Mouse (Mus musculus): ENCODE results near the gene Manf. TPM values are rescaled to one million over a fixed set of nuclear protein-coding genes. Genes with fewer than 3 reads are reported as not detected.

Gene Manf
- polyA plus RNA-seq, 1 experiment from 2014 or later, result 171 TPM

GRCm38 (mm10) chr9:106842800-106843199 is 49.0 kb downstream of the Manf start:
- Histone ChIP-seq H3K4me1 (ENCODE audit: insufficient read depth, low read depth, low read length) (no peaks in the 10 kb centered on the region), H3K27me3 (replicated peaks; ENCODE audit: insufficient read depth, low read length) (no peaks in the 10 kb centered on the region), H3K36me3 (ENCODE audit: insufficient read depth, low read length) (peaks cover 26% of the 10 kb centered on the region; the same call in 1 of the 2 replicates), H3K27ac (ENCODE audit: low read length) (no peak overlapping the region), H3K4me2 (replicated peaks; ENCODE audit: low read depth, low read length) (no peak overlapping the region), H3K4me3 (ENCODE audit: low read depth, low read length) (no peak overlapping the region), H3K9me3 (ENCODE audit: low read length) (no peaks in the 10 kb centered on the region), H3K9ac (replicated peaks; ENCODE audit: low read depth) (no peak overlapping the region)
- ATAC-seq, result no peak
- 91% methylated on average over 6 of the region's 6 CpGs for WGBS
- no peak for TF ChIP-seq CTCF (IDR thresholded peaks at IDR 0.05)
- no peak for DNase-seq (ENCODE audit: low spot score)

GRCm38 (mm10) chr9:106840569-106840968 is 51.2 kb downstream of the Manf start:
- Histone ChIP-seq H3K36me3 (ENCODE audit: insufficient read depth, low read length) (peaks cover 31% of the 10 kb centered on the region), H3K27ac (ENCODE audit: low read length) (no peak overlapping the region), H3K4me1 (ENCODE audit: insufficient read depth, low read depth, low read length) (no peaks in the 10 kb centered on the region), H3K4me2 (replicated peaks; ENCODE audit: low read depth, low read length) (no peak overlapping the region), H3K9ac (replicated peaks; ENCODE audit: low read depth) (no peak overlapping the region), H3K4me3 (ENCODE audit: low read depth, low read length) (no peak overlapping the region), H3K27me3 (replicated peaks; ENCODE audit: insufficient read depth, low read length) (no peaks in the 10 kb centered on the region), H3K9me3 (ENCODE audit: low read length) (no peaks in the 10 kb centered on the region)
- WGBS, result 100% methylated on average over 1 of the region's 1 CpGs
- TF ChIP-seq CTCF (IDR thresholded peaks at IDR 0.05) (peak; percentile 47), EP300 (IDR thresholded peaks at IDR 0.05) (no peak)
- DNase-seq (ENCODE audit: low spot score), result no peak
- no peak for ATAC-seq

GRCm38 (mm10) chr9:106822381-106823104 is 69.2 kb downstream of the Manf start:
- TF ChIP-seq EP300 (IDR thresholded peaks at IDR 0.05) (no peak), CTCF (IDR thresholded peaks at IDR 0.05) (peak; percentile 22; the same call in 1 of the 2 replicates)
- Histone ChIP-seq H3K4me3 (ENCODE audit: low read depth, low read length) (peak overlapping the region; percentile 94), H3K4me1 (ENCODE audit: insufficient read depth, low read depth, low read length) (no peaks in the 10 kb centered on the region), H3K27ac (ENCODE audit: low read length) (peak overlapping the region; percentile 97), H3K4me2 (replicated peaks; ENCODE audit: low read depth, low read length) (peak overlapping the region; percentile 64), H3K36me3 (ENCODE audit: insufficient read depth, low read length) (no peaks in the 10 kb centered on the region), H3K9me3 (ENCODE audit: low read length) (no peaks in the 10 kb centered on the region), H3K27me3 (replicated peaks; ENCODE audit: insufficient read depth, low read length) (no peaks in the 10 kb centered on the region), H3K9ac (replicated peaks; ENCODE audit: low read depth) (peak overlapping the region; percentile 82)
- under 1% methylated on average over 32 of the region's 32 CpGs for WGBS
- ATAC-seq (peak; percentile 80), DNase-seq (ENCODE audit: low spot score) (peak; percentile 96)

GRCm38 (mm10) chr9:106821618-106822380 is 70.0 kb downstream of the Manf start, which contains the start of gene Dcaf1:
Dcaf1 (plus strand) TSS chr9:106821874.
- DNase-seq (ENCODE audit: low spot score) (peak; percentile 99), ATAC-seq (peak; percentile 98)
- H3K9me3 ChIP-seq (ENCODE audit: low read length), result no peaks in the 10 kb centered on the region
- H3K27ac ChIP-seq (ENCODE audit: low read length), result peak within 1 kb of the TSS; percentile 97
- peak within 1 kb of the TSS; percentile 64 for H3K4me2 ChIP-seq (replicated peaks; ENCODE audit: low read depth, low read length)
- H3K4me3 ChIP-seq (ENCODE audit: low read depth, low read length), result peak within 1 kb of the TSS; percentile 94
- TF ChIP-seq EP300 (IDR thresholded peaks at IDR 0.05), result no peak
- no peak; the same call in 1 of the 2 replicates for TF ChIP-seq CTCF (IDR thresholded peaks at IDR 0.05)
- 2% methylated on average over 52 of the region's 71 CpGs for WGBS
- no peaks in the 10 kb centered on the region for H3K36me3 ChIP-seq (ENCODE audit: insufficient read depth, low read length)
- no peaks in the 10 kb centered on the region for H3K27me3 ChIP-seq (replicated peaks; ENCODE audit: insufficient read depth, low read length)
- no peaks in the 10 kb centered on the region for H3K4me1 ChIP-seq (ENCODE audit: insufficient read depth, low read depth, low read length)
- H3K9ac ChIP-seq (replicated peaks; ENCODE audit: low read depth), result peak within 1 kb of the TSS; percentile 82

- peak overlapping the region; percentile 94 for H3K4me3 ChIP-seq (ENCODE audit: low read depth, low read length)
- no peaks in the 10 kb centered on the region for H3K36me3 ChIP-seq (ENCODE audit: insufficient read depth, low read length)
- H3K4me2 ChIP-seq (replicated peaks; ENCODE audit: low read depth, low read length), result peak overlapping the region; percentile 64
- 40% methylated on average over 15 of the region's 15 CpGs for WGBS
- H3K27me3 ChIP-seq (replicated peaks; ENCODE audit: insufficient read depth, low read length), result no peaks in the 10 kb centered on the region
- H3K4me1 ChIP-seq (ENCODE audit: insufficient read depth, low read depth, low read length), result no peaks in the 10 kb centered on the region
- H3K9ac ChIP-seq (replicated peaks; ENCODE audit: low read depth), result peak overlapping the region; percentile 33
- TF ChIP-seq EP300 (IDR thresholded peaks at IDR 0.05) (no peak), CTCF (IDR thresholded peaks at IDR 0.05) (no peak)
- no peak overlapping the region for H3K27ac ChIP-seq (ENCODE audit: low read length)
- no peak for ATAC-seq
- DNase-seq (ENCODE audit: low spot score), result peak; percentile 28
- no peaks in the 10 kb centered on the region for H3K9me3 ChIP-seq (ENCODE audit: low read length)
These were observed 70.6 kb downstream of the Manf start for GRCm38 (mm10) chr9:106821050-106821617.

- WGBS, result 71% methylated on average over 1 of the region's 1 CpGs
- Histone ChIP-seq H3K4me2 (replicated peaks; ENCODE audit: low read depth, low read length) (no peak overlapping the region), H3K9me3 (ENCODE audit: low read length) (no peaks in the 10 kb centered on the region), H3K36me3 (ENCODE audit: insufficient read depth, low read length) (no peaks in the 10 kb centered on the region), H3K27ac (ENCODE audit: low read length) (no peak overlapping the region), H3K27me3 (replicated peaks; ENCODE audit: insufficient read depth, low read length) (no peaks in the 10 kb centered on the region), H3K4me1 (ENCODE audit: insufficient read depth, low read depth, low read length) (no peaks in the 10 kb centered on the region), H3K4me3 (ENCODE audit: low read depth, low read length) (no peak overlapping the region), H3K9ac (replicated peaks; ENCODE audit: low read depth) (no peak overlapping the region)
- ATAC-seq (no peak), DNase-seq (ENCODE audit: low spot score) (no peak)
- TF ChIP-seq EP300 (IDR thresholded peaks at IDR 0.05) (no peak), CTCF (IDR thresholded peaks at IDR 0.05) (peak; percentile 62)
These were observed 72.6 kb downstream of the Manf start for GRCm38 (mm10) chr9:106819201-106819600.
